Mouse (Mus musculus) macrophage (primary cell): Measurements from ENCODE around the gene Pax7. TPM values are rescaled to one million over a fixed set of nuclear protein-coding genes. Genes with fewer than 3 reads are reported as not detected.

ENCODE experiments used
- H3K27ac ChIP-seq: fragments of 350-480 bp; formaldehyde crosslinking; 2 replicates; pipeline ENCODE4 v1.9.0; 2021
- H3K36me3 ChIP-seq: fragments of 350-480 bp; formaldehyde crosslinking; 2 replicates; pipeline ENCODE4 v1.9.0; 2021; ENCODE audit errors: inconsistent target
- H3K4me3 ChIP-seq: fragments of 350-480 bp; formaldehyde crosslinking; 2 replicates; pipeline ENCODE4 v1.9.0; 2021; ENCODE audit errors: inconsistent target
- H3K79me2 ChIP-seq: fragments of 350-480 bp; formaldehyde crosslinking; 2 replicates; pipeline ENCODE4 v1.9.0; 2021; ENCODE audit errors: inconsistent target
- WGBS: methylation state at CpG from one replicate; pipeline ENCODE4 v1.1.7; 2026; ENCODE audit warnings: inconsistent platforms; ENCODE audit not compliant: missing documents; 5-methylcytosine and 5-hydroxymethylcytosine counted together
- polyA plus RNA-seq: library from polyadenylated mRNA; stranded (reverse); fragments of 250-400 nt; gene quantifications from 3 replicates; pipeline ENCODE4 v1.2.4, GENCODE M21; 2018; ENCODE audit warnings: inconsistent platforms

Gene Pax7
- polyA plus RNA-seq, 1 experiment from 2014 or later = not detected

GRCm38 (mm10) chr4:139810762-139811438 lies 22.4 kb downstream of the Pax7 start:
- no peak overlapping the region for H3K27ac ChIP-seq
- 32% methylated on average over 22 of the region's 22 CpGs for WGBS
- H3K36me3 ChIP-seq = no peaks in the 10 kb centered on the region
- no peaks in the 10 kb centered on the region for H3K79me2 ChIP-seq
- H3K4me3 ChIP-seq = no peak overlapping the region

GRCm38 (mm10) chr4:139809381-139809820 lies 23.9 kb downstream of the Pax7 start:
- no peaks in the 10 kb centered on the region for H3K79me2 ChIP-seq
- no peaks in the 10 kb centered on the region for H3K36me3 ChIP-seq
- H3K27ac ChIP-seq = no peak overlapping the region
- no peak overlapping the region for H3K4me3 ChIP-seq
- WGBS = 79% methylated on average over 7 of the region's 7 CpGs

DNA sequence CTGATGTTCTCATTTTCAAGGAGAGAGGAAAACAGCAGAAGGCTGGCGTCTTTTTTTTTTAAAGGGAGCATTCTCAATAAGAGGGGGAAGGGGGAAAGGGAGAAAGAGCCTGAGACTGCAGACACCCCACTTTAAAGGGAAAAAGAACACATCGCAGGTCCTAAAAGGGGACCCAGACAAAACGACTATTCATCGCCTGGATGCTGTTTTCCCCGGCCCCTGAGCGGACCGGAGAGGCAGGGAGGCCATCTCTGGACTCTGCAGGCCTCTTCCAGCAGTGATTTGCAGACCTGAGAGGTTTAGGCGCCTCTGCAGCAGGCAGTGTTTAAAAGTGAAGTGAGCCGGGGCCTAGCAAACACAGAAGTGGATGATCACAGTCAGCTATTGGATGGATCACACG lies 25.5 kb downstream of the Pax7 start:
- Histone ChIP-seq H3K36me3 (no peaks in the 10 kb centered on the region), H3K79me2 (no peaks in the 10 kb centered on the region), H3K4me3 (no peak overlapping the region), H3K27ac (no peak overlapping the region)
- WGBS = 37% methylated on average over 9 of the region's 10 CpGs

- Histone ChIP-seq H3K27ac (no peak overlapping the region), H3K36me3 (no peaks in the 10 kb centered on the region), H3K4me3 (no peak overlapping the region), H3K79me2 (no peaks in the 10 kb centered on the region)
- WGBS = 29% methylated on average over 14 of the region's 14 CpGs
Measured at GRCm38 (mm10) chr4:139807191-139807808, 26.0 kb downstream of the Pax7 start.

DNA sequence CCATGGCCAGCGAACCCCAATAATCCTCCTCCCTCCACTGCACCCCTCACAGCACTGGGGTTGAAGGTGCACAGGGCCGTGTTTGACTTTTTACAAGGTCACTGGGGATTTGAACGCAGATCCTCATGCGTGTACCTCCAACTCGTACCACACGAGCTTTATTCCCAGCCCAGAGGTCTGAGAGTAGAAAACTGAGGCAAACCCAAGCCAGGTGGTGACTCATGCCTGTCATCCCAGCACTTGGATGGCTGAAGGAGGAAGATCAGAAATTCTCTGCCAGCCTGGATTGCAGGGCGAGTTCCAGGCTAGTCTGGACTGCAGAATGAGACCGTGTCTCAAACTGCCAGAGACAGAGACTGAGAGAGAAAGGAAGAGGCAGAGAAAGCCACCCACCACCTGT lies 28.4 kb downstream of the Pax7 start:
- H3K27ac ChIP-seq = no peak overlapping the region
- 78% methylated on average over 7 of the region's 8 CpGs for WGBS

DNA sequence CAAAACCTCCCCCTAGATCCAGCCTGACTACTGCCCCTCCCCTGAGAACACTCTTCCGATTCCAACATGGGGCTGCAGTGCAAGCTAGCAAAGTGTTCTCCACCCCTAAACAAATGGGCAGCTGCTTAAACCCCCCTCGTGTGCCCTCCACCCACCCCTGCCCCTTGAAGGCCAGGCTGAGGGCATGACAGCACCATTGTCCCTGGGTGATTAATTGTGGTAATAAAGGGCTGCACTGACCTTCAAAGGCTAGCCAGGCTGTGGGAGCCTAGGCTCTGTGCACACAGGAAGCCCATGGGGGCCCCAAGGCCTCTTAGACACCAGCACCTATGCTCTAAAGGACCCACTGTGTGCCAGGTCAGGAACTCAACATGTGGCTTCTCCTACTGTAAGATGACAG lies 29.3 kb downstream of the Pax7 start:
- no peak overlapping the region for H3K27ac ChIP-seq
- no peak overlapping the region for H3K4me3 ChIP-seq
- 13% methylated on average over 2 of the region's 2 CpGs for WGBS
- H3K36me3 ChIP-seq = no peaks in the 10 kb centered on the region
- no peaks in the 10 kb centered on the region for H3K79me2 ChIP-seq

More for the DNA sequence above, 28.4 kb downstream of the Pax7 start:
- Histone ChIP-seq H3K36me3 (no peaks in the 10 kb centered on the region), H3K4me3 (no peak overlapping the region), H3K79me2 (no peaks in the 10 kb centered on the region)

DNA sequence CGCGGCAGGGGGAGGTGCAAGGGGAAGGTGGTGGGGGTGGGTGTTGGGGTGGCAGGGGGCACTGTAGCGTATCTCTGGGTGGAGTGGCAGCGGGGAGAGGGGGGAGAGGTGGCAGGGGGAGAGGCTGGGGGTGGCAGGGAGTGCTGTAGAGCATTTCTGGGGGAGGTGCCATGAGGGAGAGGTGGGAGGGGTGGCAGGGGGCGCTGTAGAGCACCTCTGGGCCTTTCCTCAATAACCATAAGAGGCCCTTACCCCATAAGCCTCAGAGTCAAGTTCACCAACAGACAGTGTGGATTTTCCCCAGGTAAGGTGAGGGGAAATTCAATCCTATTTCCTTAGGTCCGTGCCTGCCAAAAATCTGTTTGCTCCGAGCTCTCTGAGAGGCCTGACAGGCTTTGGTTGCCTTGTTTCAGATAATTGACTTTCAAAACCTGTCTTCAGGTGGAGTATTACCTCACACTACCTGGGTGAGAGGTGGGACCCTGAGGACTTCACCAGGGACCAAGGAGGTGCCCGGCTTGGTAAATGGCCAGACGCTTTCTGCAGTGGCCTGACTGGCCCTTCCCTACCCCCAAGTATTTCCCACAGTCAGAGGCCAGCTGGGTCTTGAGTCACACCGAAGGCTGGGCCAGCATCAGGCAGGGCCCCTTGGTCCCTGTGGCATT lies 33.8 kb downstream of the Pax7 start:
- H3K27ac ChIP-seq = no peak overlapping the region
- no peaks in the 10 kb centered on the region for H3K36me3 ChIP-seq
- WGBS = 64% methylated on average over 6 of the region's 10 CpGs
- no peaks in the 10 kb centered on the region for H3K79me2 ChIP-seq
- H3K4me3 ChIP-seq = no peak overlapping the region

- 37% methylated on average over 4 of the region's 4 CpGs for WGBS
- Histone ChIP-seq H3K79me2 (no peaks in the 10 kb centered on the region), H3K36me3 (no peaks in the 10 kb centered on the region)
Measured at GRCm38 (mm10) chr4:139797344-139797743, 36.0 kb downstream of the Pax7 start.

GRCm38 (mm10) chr4:139796115-139796514 lies 37.2 kb downstream of the Pax7 start:
- Histone ChIP-seq H3K36me3 (no peaks in the 10 kb centered on the region), H3K4me3 (no peak overlapping the region), H3K79me2 (no peaks in the 10 kb centered on the region), H3K27ac (no peak overlapping the region)
- WGBS = 30% methylated on average over 9 of the region's 9 CpGs

More at GRCm38 (mm10) chr4:139797344-139797743, 36.0 kb downstream of the Pax7 start:
- Histone ChIP-seq H3K4me3 (no peak overlapping the region), H3K27ac (no peak overlapping the region)

DNA sequence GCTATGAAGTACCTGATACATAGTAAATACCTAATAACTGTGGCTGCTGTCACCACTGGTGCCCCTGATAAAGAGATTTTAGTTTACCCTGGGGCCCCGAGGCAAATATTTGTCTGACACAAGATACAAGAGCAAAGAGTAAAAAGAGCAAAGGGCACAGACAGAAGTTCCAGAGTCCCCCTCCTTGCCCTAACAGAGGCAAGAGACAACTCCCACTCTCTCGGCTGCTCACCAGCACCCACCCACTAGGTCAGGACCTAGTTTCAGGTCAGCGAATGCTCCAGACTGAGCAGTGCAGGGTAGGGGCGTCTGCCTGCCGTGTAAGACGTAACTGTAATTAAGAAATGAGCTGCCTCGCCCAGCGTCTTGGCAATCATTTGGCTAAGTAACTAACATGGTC lies 42.2 kb downstream of the Pax7 start:
- 80% methylated on average over 8 of the region's 8 CpGs for WGBS
- no peaks in the 10 kb centered on the region for H3K79me2 ChIP-seq
- no peak overlapping the region for H3K27ac ChIP-seq
- no peak overlapping the region for H3K4me3 ChIP-seq
- no peaks in the 10 kb centered on the region for H3K36me3 ChIP-seq

DNA sequence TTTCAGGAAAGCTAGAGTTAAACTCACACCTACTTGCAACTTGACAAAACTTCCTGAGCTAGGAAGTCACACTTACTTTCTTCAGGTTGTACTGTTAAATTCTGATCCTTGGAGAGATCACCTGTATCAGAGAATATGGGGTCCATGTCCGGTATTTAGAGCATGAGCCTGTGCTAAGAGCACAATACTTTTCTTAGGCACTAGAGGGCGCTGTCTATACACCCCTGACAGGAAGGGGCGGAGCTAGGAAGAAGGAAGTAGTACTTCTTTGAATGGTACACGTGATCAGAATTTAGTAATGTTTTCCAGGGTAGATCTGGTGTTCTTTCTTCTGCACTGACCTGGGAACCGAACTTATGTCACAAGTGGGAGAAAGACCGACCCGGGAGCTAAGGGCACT lies 43.6 kb downstream of the Pax7 start:
- Histone ChIP-seq H3K27ac (no peak overlapping the region), H3K36me3 (no peaks in the 10 kb centered on the region), H3K4me3 (no peak overlapping the region), H3K79me2 (no peaks in the 10 kb centered on the region)
- 76% methylated on average over 7 of the region's 7 CpGs for WGBS

DNA sequence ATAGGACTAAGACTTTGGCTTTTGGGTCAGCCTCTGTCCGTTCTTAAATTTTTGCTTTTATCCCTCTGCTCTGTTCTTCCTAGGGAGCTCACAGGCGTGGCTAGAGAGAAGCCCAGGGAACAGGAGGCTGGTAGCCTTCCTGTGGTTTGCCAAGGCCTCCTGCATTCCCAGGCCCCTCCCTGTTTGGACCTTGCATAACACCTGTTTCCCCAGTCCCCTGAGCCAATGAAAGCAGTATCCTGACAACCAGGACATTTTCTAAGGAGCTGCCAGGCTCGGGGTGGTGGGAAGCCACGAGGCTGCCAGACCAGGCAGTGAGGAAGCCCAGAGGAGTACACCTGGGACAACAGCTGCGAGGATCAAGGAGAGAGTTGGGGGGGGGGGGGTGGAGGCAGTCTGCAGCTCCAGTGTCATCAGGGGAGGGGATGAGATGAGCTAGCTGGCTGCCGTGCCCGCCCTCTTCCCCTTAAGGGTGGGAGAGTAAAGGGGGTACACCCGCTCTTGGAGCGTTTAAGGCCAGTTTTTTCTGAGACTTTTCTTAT lies 50.3 kb downstream of the Pax7 start:
- Histone ChIP-seq H3K27ac (no peak overlapping the region), H3K79me2 (no peaks in the 10 kb centered on the region), H3K4me3 (no peak overlapping the region), H3K36me3 (no peaks in the 10 kb centered on the region)
- 47% methylated on average over 8 of the region's 9 CpGs for WGBS

DNA sequence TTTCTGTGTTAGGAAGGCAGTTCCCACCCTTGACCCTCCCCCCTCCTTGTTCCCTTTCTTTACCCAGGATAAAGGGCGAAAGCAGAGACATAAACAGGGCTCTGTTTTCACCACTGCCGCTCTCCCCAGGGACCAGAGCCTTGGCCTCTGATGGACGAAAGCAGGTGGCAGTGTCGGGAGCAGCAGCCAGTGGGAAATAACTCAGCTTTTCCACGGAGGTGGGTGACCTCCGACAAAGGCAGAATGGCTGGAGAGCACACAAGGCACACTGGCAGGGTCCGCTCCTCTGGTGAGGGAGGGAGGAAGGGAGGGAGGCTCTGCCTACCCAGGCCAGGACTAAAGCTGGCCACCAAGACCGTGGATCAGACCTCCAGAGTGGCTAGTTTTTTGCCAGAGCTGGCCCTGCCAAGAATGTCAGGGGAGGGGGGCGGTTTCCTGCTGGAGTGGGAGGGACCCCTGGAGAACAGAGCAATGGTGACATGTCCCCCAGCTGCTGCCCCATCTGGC lies 62.1 kb downstream of the Pax7 start:
- H3K79me2 ChIP-seq = no peaks in the 10 kb centered on the region
- H3K36me3 ChIP-seq = no peaks in the 10 kb centered on the region
- H3K4me3 ChIP-seq = no peak overlapping the region
- 34% methylated on average over 7 of the region's 9 CpGs for WGBS
- H3K27ac ChIP-seq = no peak overlapping the region

DNA sequence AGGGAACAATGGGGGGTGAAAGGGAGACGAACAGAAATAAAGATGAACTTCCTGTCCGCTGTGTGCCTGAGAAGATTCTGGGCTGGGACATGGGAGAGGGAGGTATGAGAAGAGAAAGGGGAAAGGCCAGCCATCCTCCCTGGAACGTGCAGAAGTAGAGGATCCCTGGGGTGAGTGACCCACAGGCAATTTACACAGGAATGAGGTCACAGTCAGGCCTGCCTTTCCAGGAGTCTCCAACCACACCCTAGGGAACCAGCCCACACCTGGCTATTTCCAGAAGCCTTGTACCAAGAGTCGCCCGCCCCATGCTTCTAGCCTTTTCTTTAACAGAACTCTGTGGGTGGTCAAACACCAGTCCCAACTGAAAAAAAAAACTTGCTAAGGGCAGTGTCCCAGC lies 65.5 kb downstream of the Pax7 start:
- 78% methylated on average over 5 of the region's 5 CpGs for WGBS
- no peak overlapping the region for H3K4me3 ChIP-seq
- no peaks in the 10 kb centered on the region for H3K79me2 ChIP-seq
- no peak overlapping the region for H3K27ac ChIP-seq
- H3K36me3 ChIP-seq = no peaks in the 10 kb centered on the region
